Mouse (Mus musculus) bone marrow, adult 2 months (tissue): ENCODE results near the gene Lysmd2.

ENCODE experiments used
- CTCF ChIP-seq: fragments of 200-500 bp; IDR thresholded peaks from 2 replicates; pipeline ENCODE4 v1.5.1; 2011; ENCODE audit warnings: low read length, control low read depth; ENCODE audit not compliant: control insufficient read depth, insufficient read depth
- POLR2A ChIP-seq: fragments of 200-500 bp; IDR thresholded peaks from 2 replicates; pipeline ENCODE4 v1.6.1; 2011; ENCODE audit warnings: low read depth, mild to moderate bottlenecking, control low read depth, low read length, borderline replicate concordance; ENCODE audit not compliant: control insufficient read depth

DNA sequence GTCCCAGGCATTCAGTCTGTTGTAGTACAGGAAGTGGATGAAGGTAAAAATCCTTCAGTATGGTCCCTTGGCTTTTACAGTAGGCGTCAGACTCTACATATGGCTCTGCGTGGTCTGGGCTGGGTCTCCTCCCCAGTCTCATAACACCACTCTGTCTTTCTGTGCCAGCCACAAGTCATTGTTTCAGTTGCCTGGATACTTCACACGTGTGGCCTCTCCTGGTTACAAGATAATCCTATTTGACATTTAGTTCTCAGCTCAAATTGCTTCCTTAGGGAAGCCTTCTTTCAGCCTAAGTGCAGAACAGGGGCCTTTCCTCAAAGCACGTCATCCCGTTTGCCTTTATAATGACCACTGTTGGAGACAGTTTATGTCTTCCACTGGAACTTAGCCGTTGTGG, 47.2 kb downstream of the Lysmd2 start:
- TF ChIP-seq POLR2A = no peak
- TF ChIP-seq CTCF = no peak
